Mouse (Mus musculus): ENCODE data around the gene Rnf224. TPM values are rescaled to one million over a fixed set of nuclear protein-coding genes. Genes with fewer than 3 reads are reported as not detected.

Rnf224 gene
- total and polyA plus RNA-seq, 3 experiments = 0.13 to 0.66 TPM; not detected in 1

- Histone ChIP-seq H3K27me3 (ENCODE audit: insufficient read depth, low read length) (no peaks in the 10 kb centered on the region), H3K4me1 (ENCODE audit: insufficient read depth, low read depth, low read length) (peaks cover 53% of the 10 kb centered on the region), H3K4me3 (ENCODE audit: low read depth, low read length) (peak within 1 kb of the TSS; percentile 93), H3K36me3 (replicated peaks) (peaks cover 34% of the 10 kb centered on the region), H3K9me3 (replicated peaks) (no peaks in the 10 kb centered on the region)
- DNase-seq (ENCODE audit: low spot score) (no peak), ATAC-seq (ENCODE audit: extremely low read depth, insufficient number of reproducible peaks, low FRiP score, poor library complexity, severe bottlenecking) (no peak)
- TF ChIP-seq TAL1 (conservative IDR thresholded peaks at IDR 0.05; ENCODE audit: low read depth, low read length) (no peak), CTCF (IDR thresholded peaks at IDR 0.05; ENCODE audit: low read depth, low read length) (no peak), GATA1 (IDR thresholded peaks at IDR 0.05; ENCODE audit: borderline replicate concordance, low read length) (no peak), GATA2 (IDR thresholded peaks at IDR 0.05; ENCODE audit: borderline replicate concordance, low read depth, low read length) (no peak), POLR2AphosphoS5 (IDR thresholded peaks at IDR 0.05; ENCODE audit: insufficient replicate concordance, low read depth, low read length) (peak; percentile 99)
Measured at GRCm38 (mm10) chr2:25224492-25224765, 12.2 kb downstream of the Rnf224 start, which contains the start of gene Tubb4b. Gene Tubb4b, minus strand, starts transcription at chr2:25224702.

GRCm38 (mm10) chr2:25223681-25224491 lies 12.7 kb downstream of the Rnf224 start:
- Histone ChIP-seq H3K27me3 (ENCODE audit: insufficient read depth, low read length) (no peaks in the 10 kb centered on the region), H3K4me1 (ENCODE audit: insufficient read depth, low read depth, low read length) (peaks cover 47% of the 10 kb centered on the region), H3K36me3 (replicated peaks) (peaks cover 34% of the 10 kb centered on the region), H3K4me3 (ENCODE audit: low read depth, low read length) (peak overlapping the region; percentile 93), H3K9me3 (replicated peaks) (no peaks in the 10 kb centered on the region)
- TF ChIP-seq GATA2 (IDR thresholded peaks at IDR 0.05; ENCODE audit: borderline replicate concordance, low read depth, low read length) (no peak), CTCF (IDR thresholded peaks at IDR 0.05; ENCODE audit: low read depth, low read length) (no peak), POLR2AphosphoS5 (IDR thresholded peaks at IDR 0.05; ENCODE audit: insufficient replicate concordance, low read depth, low read length) (no peak)
- DNase-seq (ENCODE audit: low spot score) (peak; percentile 91), ATAC-seq (ENCODE audit: extremely low read depth, insufficient number of reproducible peaks, low FRiP score, poor library complexity, severe bottlenecking) (no peak)

- ATAC-seq (ENCODE audit: extremely low read depth, insufficient number of reproducible peaks, low FRiP score, poor library complexity, severe bottlenecking) (no peak), DNase-seq (ENCODE audit: low spot score) (no peak)
- Histone ChIP-seq H3K36me3 (replicated peaks) (peaks cover 30% of the 10 kb centered on the region), H3K27me3 (ENCODE audit: insufficient read depth, low read length) (0 out of 2 replicates have a peak, but pooled peaks cover 3% of the 10 kb centered on the region), H3K4me3 (ENCODE audit: low read depth, low read length) (no peak overlapping the region), H3K4me1 (ENCODE audit: insufficient read depth, low read depth, low read length) (peaks cover 24% of the 10 kb centered on the region), H3K9me3 (replicated peaks) (no peaks in the 10 kb centered on the region)
- no peak for TF ChIP-seq GATA1 (IDR thresholded peaks at IDR 0.05; ENCODE audit: borderline replicate concordance, low read length)
- no peak for TF ChIP-seq CTCF (IDR thresholded peaks at IDR 0.05; ENCODE audit: low read depth, low read length)
- peak; percentile 89; the same call in 1 of the 2 replicates for TF ChIP-seq POLR2AphosphoS5 (IDR thresholded peaks at IDR 0.05; ENCODE audit: insufficient replicate concordance, low read depth, low read length)
- TF ChIP-seq TAL1 (conservative IDR thresholded peaks at IDR 0.05; ENCODE audit: low read depth, low read length) = no peak
Measured at GRCm38 (mm10) chr2:25221331-25221772, 15.2 kb downstream of the Rnf224 start.

- H3K27me3 ChIP-seq (ENCODE audit: insufficient read depth, low read length) = peaks cover 19% of the 10 kb centered on the region
- no peak for TF ChIP-seq TAL1 (conservative IDR thresholded peaks at IDR 0.05; ENCODE audit: low read depth, low read length)
- no peak for TF ChIP-seq CTCF (IDR thresholded peaks at IDR 0.05; ENCODE audit: low read depth, low read length)
- no peak for TF ChIP-seq GATA2 (IDR thresholded peaks at IDR 0.05; ENCODE audit: borderline replicate concordance, low read depth, low read length)
- TF ChIP-seq GATA1 (IDR thresholded peaks at IDR 0.05; ENCODE audit: borderline replicate concordance, low read length) = no peak
- no peak for TF ChIP-seq POLR2AphosphoS5 (IDR thresholded peaks at IDR 0.05; ENCODE audit: insufficient replicate concordance, low read depth, low read length)
- ATAC-seq (ENCODE audit: extremely low read depth, insufficient number of reproducible peaks, low FRiP score, poor library complexity, severe bottlenecking) = no peak
- peaks cover 22% of the 10 kb centered on the region for H3K36me3 ChIP-seq (replicated peaks)
- no peak for DNase-seq (ENCODE audit: low spot score)
- peaks cover 20% of the 10 kb centered on the region for H3K4me1 ChIP-seq (ENCODE audit: insufficient read depth, low read depth, low read length)
- H3K9me3 ChIP-seq (replicated peaks) = no peaks in the 10 kb centered on the region
- H3K4me3 ChIP-seq (ENCODE audit: low read depth, low read length) = no peak within 1 kb of the TSS
Measured at GRCm38 (mm10) chr2:25218445-25218844, 18.1 kb downstream of the Rnf224 start, which contains the start of gene Fam166a. Gene Fam166a, plus strand, starts transcription at chr2:25218745.

- Histone ChIP-seq H3K4me1 (ENCODE audit: insufficient read depth, low read depth, low read length) (peaks cover 26% of the 10 kb centered on the region), H3K27me3 (ENCODE audit: insufficient read depth, low read length) (peaks cover 19% of the 10 kb centered on the region), H3K9me3 (replicated peaks) (no peaks in the 10 kb centered on the region), H3K4me3 (ENCODE audit: low read depth, low read length) (no peak overlapping the region), H3K36me3 (replicated peaks) (peaks cover 18% of the 10 kb centered on the region)
- TF ChIP-seq GATA1 (IDR thresholded peaks at IDR 0.05; ENCODE audit: borderline replicate concordance, low read length) (no peak), TAL1 (conservative IDR thresholded peaks at IDR 0.05; ENCODE audit: low read depth, low read length) (no peak), CTCF (IDR thresholded peaks at IDR 0.05; ENCODE audit: low read depth, low read length) (no peak), POLR2AphosphoS5 (IDR thresholded peaks at IDR 0.05; ENCODE audit: insufficient replicate concordance, low read depth, low read length) (no peak), GATA2 (IDR thresholded peaks at IDR 0.05; ENCODE audit: borderline replicate concordance, low read depth, low read length) (no peak)
- DNase-seq (ENCODE audit: low spot score) (no peak), ATAC-seq (ENCODE audit: extremely low read depth, insufficient number of reproducible peaks, low FRiP score, poor library complexity, severe bottlenecking) (no peak)
Measured at GRCm38 (mm10) chr2:25217666-25218065, 18.9 kb downstream of the Rnf224 start.

GRCm38 (mm10) chr2:25214444-25214843 lies 22.1 kb downstream of the Rnf224 start, which contains the start of gene Stpg3:
Gene Stpg3, minus strand, starts transcription at chr2:25214637.
- TF ChIP-seq TAL1 (conservative IDR thresholded peaks at IDR 0.05; ENCODE audit: low read depth, low read length) (no peak), GATA1 (IDR thresholded peaks at IDR 0.05; ENCODE audit: borderline replicate concordance, low read length) (no peak), GATA2 (IDR thresholded peaks at IDR 0.05; ENCODE audit: borderline replicate concordance, low read depth, low read length) (no peak), POLR2AphosphoS5 (IDR thresholded peaks at IDR 0.05; ENCODE audit: insufficient replicate concordance, low read depth, low read length) (no peak), CTCF (IDR thresholded peaks at IDR 0.05; ENCODE audit: low read depth, low read length) (no peak)
- H3K4me1 ChIP-seq (ENCODE audit: insufficient read depth, low read depth, low read length) = peaks cover 38% of the 10 kb centered on the region
- H3K27me3 ChIP-seq (ENCODE audit: insufficient read depth, low read length) = peaks cover 19% of the 10 kb centered on the region
- no peak for ATAC-seq (ENCODE audit: extremely low read depth, insufficient number of reproducible peaks, low FRiP score, poor library complexity, severe bottlenecking)
- DNase-seq (ENCODE audit: low spot score) = no peak
- no peak within 1 kb of the TSS for H3K4me3 ChIP-seq (ENCODE audit: low read depth, low read length)
- no peaks in the 10 kb centered on the region for H3K9me3 ChIP-seq (replicated peaks)
- H3K36me3 ChIP-seq (replicated peaks) = peaks cover 11% of the 10 kb centered on the region

Measured in G1E (cell line).